Mouse (Mus musculus) embryonic fibroblast, embryonic 13.5 days (primary cell): ENCODE results near the gene D11Wsu47e.

Experiments
- CTCF ChIP-seq: IDR thresholded peaks from 2 replicates; pipeline ENCODE4 v1.5.1; 2011; ENCODE audit warnings: mild to moderate bottlenecking, control low read depth, low read length, moderate library complexity, borderline replicate concordance; ENCODE audit not compliant: insufficient read depth
- POLR2A ChIP-seq: IDR thresholded peaks from 2 replicates; pipeline ENCODE4 v1.6.1; 2011; ENCODE audit warnings: low read depth, mild to moderate bottlenecking, control low read depth, low read length, moderate library complexity

DNA sequence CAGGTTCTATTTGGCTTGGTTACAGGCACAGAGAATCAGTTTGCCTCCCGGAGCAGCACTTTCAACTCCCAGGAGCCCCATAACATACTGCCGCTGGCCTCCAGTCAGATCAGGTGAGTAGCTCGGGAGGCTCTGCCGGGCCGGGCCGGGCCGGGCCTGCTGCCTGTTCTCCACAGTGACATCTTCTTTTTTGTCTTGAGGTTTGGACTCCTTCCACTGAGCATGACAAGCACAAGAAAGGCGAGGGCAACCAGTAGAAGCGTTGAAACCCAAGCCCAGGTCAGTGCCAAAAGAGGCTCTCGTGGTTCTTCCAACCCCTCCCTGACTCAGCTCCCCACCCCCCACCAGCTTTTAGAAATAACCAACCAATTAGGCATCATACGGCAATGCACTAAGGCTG, 23.3 kb upstream of the D11Wsu47e start:
- TF ChIP-seq CTCF (no peak), POLR2A (no peak)
